8 mouse cellular contexts compared by ENCODE assay signal in genomic region chr11:49986277-49987036, GRCm38 (mm10). TPM values are rescaled to one million over a fixed set of nuclear protein-coding genes. Genes with fewer than 3 reads are reported as not detected.
DNase-seq lines count a peak whose midpoint lies in the region; ATAC-seq and TF ChIP-seq lines count a peak whose summit lies in the region.
"Had no signal": no experiment of that assay in that cellular context is flagged by ENCODE, and none has a peak within 500 bp of the region (broad histone marks: within the 10 kb centered on the region; RNA-seq: fewer than 3 reads in every experiment).

No protein-coding gene starts in this region.

- no peak overlapping the region for H3K4me3 ChIP-seq in forebrain, embryonic 10.5 days
- no peak overlapping the region for H3K4me3 ChIP-seq in hindbrain, embryonic 12.5 days
- H3K4me3 ChIP-seq: limb, embryonic 12.5 days had no signal

- no peak for TF ChIP-seq POLR2A in brain, embryonic 14.5 days (IDR thresholded peaks at IDR 0.05; ENCODE audit: borderline replicate concordance, extremely low read depth, insufficient read depth, insufficient read length, poor library complexity, severe bottlenecking)

- peak; percentile 84 for TF ChIP-seq CTCF in brain, embryonic 14.5 days (IDR thresholded peaks at IDR 0.05; ENCODE audit: borderline replicate concordance, extremely low read depth, insufficient read depth, insufficient read length)

- no peak overlapping the region for H3K27ac ChIP-seq in forebrain, embryonic 10.5 days
- no peak overlapping the region for H3K27ac ChIP-seq in hindbrain, embryonic 12.5 days
- H3K27ac ChIP-seq: limb, embryonic 12.5 days had no signal

- ATAC-seq in hindbrain, embryonic 12.5 days (ENCODE audit: low FRiP score): peak; percentile 77

- H3K9ac ChIP-seq in hindbrain, embryonic 12.5 days: no peak overlapping the region
- H3K9ac ChIP-seq: limb, embryonic 12.5 days had no signal

- peak; percentile 24 for DNase-seq in Muller cell, postnatal 12 days (ENCODE audit: inconsistent ontology term)
- DNase-seq in brain, embryonic 14.5 days (ENCODE audit: low read depth): peak; percentile 71
- peak; percentile 53 for DNase-seq in forebrain, embryonic 10.5 days (ENCODE audit: extremely low spot score, low spot score)
- DNase-seq in layer of hippocampus, postnatal 14 days (ENCODE audit: low spot score in 2 of 2): peak; percentile 37 to 48
- peak; percentile 59 to 65 for DNase-seq in lung, postnatal 4 days
- DNase-seq in right cerebral cortex, postnatal 4 days: peak; percentile 71

- H3K9me3 ChIP-seq in forebrain, embryonic 10.5 days: no peaks in the 10 kb centered on the region
- H3K9me3 ChIP-seq in hindbrain, embryonic 12.5 days (replicated peaks): no peaks in the 10 kb centered on the region
- H3K9me3 ChIP-seq: limb, embryonic 12.5 days had no signal

- no peaks in the 10 kb centered on the region for H3K36me3 ChIP-seq in forebrain, embryonic 10.5 days (replicated peaks)
- no peaks in the 10 kb centered on the region for H3K36me3 ChIP-seq in hindbrain, embryonic 12.5 days
- H3K36me3 ChIP-seq: limb, embryonic 12.5 days had no signal

- H3K27me3 ChIP-seq in forebrain, embryonic 10.5 days (ENCODE audit: poor library complexity, severe bottlenecking): no peaks in the 10 kb centered on the region
- H3K27me3 ChIP-seq in hindbrain, embryonic 12.5 days: no peaks in the 10 kb centered on the region
- H3K27me3 ChIP-seq: limb, embryonic 12.5 days had no signal

- no peak overlapping the region for H3K4me2 ChIP-seq in hindbrain, embryonic 12.5 days (replicated peaks)
- H3K4me2 ChIP-seq: limb, embryonic 12.5 days had no signal

- WGBS in forebrain, embryonic 10.5 days: 21% methylated on average over 10 of the region's 10 CpGs
- WGBS in hindbrain, embryonic 12.5 days: 25% methylated on average over 10 of the region's 10 CpGs

- H3K4me1 ChIP-seq in forebrain, embryonic 10.5 days: 0 out of 2 replicates have a peak, but pooled peaks cover 3% of the 10 kb centered on the region
- H3K4me1 ChIP-seq in hindbrain, embryonic 12.5 days: 0 out of 2 replicates have a peak, but pooled peaks cover 3% of the 10 kb centered on the region
- H3K4me1 ChIP-seq: limb, embryonic 12.5 days had no signal

RNA-seq across cellular contexts. Expression of gene Rnf130, which starts 38.7 kb away (rescaled TPM):
- 45.4 and 47.7 TPM in 2 replicates for polyA plus RNA-seq in brain, embryonic 14.5 days (2012; rRNA removed)
- polyA plus RNA-seq in forebrain, embryonic 10.5 days (2016; fragmentation: Nextera tagmentation; extraction: Ambion mirVana): 55.9 and 59.8 TPM in 2 replicates
- 84.2 and 84.3 TPM in 2 replicates for polyA plus RNA-seq in hindbrain, embryonic 12.5 days (2016; fragmentation: Nextera tagmentation; extraction: Ambion mirVana)
- total RNA-seq in layer of hippocampus, postnatal 14 days (2021): 10 to 100 TPM; 80.9 to 83.4 TPM
